Mouse (Mus musculus) lung, adult 2 months (tissue): ENCODE measurements around the gene Pate2. TPM values are rescaled to one million over a fixed set of nuclear protein-coding genes. Genes with fewer than 3 reads are reported as not detected.

ENCODE experiments used
- DNase-seq: peaks from one replicate; pipeline ENCODE4 v3.0.0; 2022
- H3K4me1 ChIP-seq: fragments of 200-500 bp; 2 replicates; pipeline ENCODE4 v1.6.1; 2011; ENCODE audit warnings: low read length; ENCODE audit not compliant: control insufficient read depth, insufficient read depth
- H3K4me3 ChIP-seq: fragments of 200-500 bp; replicated peaks from 2 replicates; pipeline ENCODE3; 2011; ENCODE audit warnings: low read depth, mild to moderate bottlenecking, control low read depth, low read length; ENCODE audit errors: extremely low read depth
- CTCF ChIP-seq: fragments of 200-500 bp; IDR thresholded peaks from 2 replicates; pipeline ENCODE4 v1.5.1; 2011; ENCODE audit warnings: mild to moderate bottlenecking, low read length, control low read depth; ENCODE audit not compliant: insufficient read depth
- POLR2A ChIP-seq: fragments of 200-500 bp; IDR thresholded peaks from 2 replicates; pipeline ENCODE4 v1.6.1; 2011; ENCODE audit warnings: low read depth, mild to moderate bottlenecking, control low read depth, low read length, borderline replicate concordance; ENCODE audit errors: extremely low read depth
- WGBS: fragments of 180-500 bp; shearing (Covaris S2); methylation state at CpG from one replicate; pipeline ENCODE4 v1.1.7; 2018; 5-methylcytosine and 5-hydroxymethylcytosine counted together
- polyA plus RNA-seq: library from polyadenylated mRNA; depleted of rRNA; stranded (reverse); fragments of >200 nt; gene quantifications from 2 replicates; pipeline ENCODE4 v1.2.3, GENCODE M21; 2012

Gene Pate2
- polyA plus RNA-seq, 1 experiment: not detected

DNA sequence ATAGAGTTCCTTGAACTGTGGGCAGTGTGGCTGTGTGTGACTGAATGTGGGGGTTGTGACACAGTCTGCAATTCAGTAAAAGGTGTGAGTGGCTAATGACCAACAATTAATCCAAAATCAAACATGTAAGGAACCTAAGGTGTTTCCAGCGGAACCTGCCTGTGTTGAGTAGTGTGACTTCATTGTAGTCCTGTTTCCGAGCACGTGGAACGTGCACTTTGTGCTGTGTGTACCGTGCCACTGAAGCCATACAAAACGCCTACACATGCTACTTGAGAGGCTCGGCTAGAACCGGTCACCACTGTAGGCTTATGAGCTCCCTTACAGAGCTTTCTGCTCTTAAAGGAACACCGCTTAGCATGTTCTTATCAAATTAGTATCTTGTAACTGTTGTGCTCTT lies 21.6 kb upstream of the Pate2 start:
- Histone ChIP-seq H3K4me1 (no peaks in the 10 kb centered on the region), H3K4me3 (no peak overlapping the region)
- DNase-seq: no peak
- TF ChIP-seq POLR2A: no peak
- TF ChIP-seq CTCF: no peak
- 73% methylated on average over 9 of the region's 9 CpGs for WGBS

DNA sequence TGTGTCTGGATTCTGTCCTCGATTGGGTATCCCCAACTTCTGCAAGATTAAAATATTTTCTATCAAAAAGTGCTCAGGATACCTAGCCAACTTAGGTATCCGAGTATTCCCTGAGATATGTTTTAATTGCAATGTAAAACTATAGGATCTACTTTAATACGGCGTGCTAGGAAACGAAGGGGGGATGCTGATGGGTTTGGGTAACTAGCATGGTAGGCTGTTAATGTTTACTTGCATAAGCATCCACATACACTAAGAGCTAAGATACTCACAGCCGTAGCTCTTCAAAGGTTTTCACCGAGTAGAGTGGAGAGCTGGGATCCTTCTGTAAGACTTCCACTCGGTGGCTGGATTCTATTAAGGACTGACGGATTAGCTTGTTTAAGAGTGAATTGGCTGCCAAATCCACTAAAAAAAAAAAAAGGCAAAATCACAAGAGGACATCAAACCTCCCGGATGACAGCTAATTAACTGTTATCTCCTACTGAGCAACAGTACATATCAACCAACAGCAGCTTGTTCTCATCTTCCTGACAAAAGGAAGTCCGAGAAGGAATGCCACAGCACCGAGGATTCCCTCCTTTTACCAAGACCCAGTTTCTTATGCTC lies 13.5 kb upstream of the Pate2 start:
- no peak for DNase-seq
- no peak overlapping the region for H3K4me3 ChIP-seq
- 57% methylated on average over 12 of the region's 12 CpGs for WGBS
- TF ChIP-seq POLR2A: no peak
- no peak for TF ChIP-seq CTCF
- H3K4me1 ChIP-seq: no peaks in the 10 kb centered on the region

DNA sequence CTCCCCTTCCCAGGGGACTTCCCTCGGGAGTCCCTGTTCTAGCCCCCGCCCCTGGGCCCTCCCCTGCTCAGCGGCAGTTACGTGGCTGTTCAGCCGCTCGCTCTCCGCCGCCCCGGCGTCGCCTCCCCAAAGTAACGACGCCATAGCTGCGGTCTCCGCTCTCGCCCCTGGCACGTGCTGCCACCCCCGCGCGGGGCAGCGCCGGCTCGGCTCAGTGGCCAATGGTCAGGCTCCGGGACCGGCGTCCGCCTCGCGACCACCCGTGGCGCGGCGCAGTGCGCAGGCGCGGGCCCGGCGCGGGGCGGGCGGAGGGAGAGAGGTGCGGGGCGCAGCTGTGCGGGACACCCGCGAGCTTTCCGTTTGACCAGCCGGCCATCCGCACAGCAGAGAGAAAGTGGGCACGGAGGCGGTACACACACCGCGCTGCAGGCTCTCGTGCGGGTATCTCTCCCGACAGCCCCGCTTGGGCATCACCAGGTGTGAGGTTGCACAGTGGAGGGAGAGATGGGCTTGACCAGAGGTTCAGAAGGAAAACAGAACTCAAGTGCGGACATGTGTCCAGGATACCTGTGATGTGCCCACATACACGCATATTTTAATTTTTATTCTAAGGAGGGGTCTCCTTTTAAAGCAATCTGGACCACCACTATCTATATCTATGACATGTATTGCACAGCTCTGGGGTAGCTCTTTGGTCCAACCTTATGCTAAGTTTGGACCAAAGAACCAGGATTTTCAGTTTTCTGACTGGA lies 11.7 kb upstream of the Pate2 start, which contains the start of the genes Ddx25 and Pus3:
Gene Ddx25 (minus strand): TSS at position 272 of the 752 bp plus-strand sequence.
Gene Pus3 (plus strand): TSS at position 339 of the 752 bp plus-strand sequence.
- H3K4me3 ChIP-seq: peak within 1 kb of the TSS; percentile 77
- TF ChIP-seq POLR2A: no peak
- no peak for TF ChIP-seq CTCF
- no peaks in the 10 kb centered on the region for H3K4me1 ChIP-seq
- DNase-seq: no peak
- WGBS: under 1% methylated on average over 58 of the region's 59 CpGs

DNA sequence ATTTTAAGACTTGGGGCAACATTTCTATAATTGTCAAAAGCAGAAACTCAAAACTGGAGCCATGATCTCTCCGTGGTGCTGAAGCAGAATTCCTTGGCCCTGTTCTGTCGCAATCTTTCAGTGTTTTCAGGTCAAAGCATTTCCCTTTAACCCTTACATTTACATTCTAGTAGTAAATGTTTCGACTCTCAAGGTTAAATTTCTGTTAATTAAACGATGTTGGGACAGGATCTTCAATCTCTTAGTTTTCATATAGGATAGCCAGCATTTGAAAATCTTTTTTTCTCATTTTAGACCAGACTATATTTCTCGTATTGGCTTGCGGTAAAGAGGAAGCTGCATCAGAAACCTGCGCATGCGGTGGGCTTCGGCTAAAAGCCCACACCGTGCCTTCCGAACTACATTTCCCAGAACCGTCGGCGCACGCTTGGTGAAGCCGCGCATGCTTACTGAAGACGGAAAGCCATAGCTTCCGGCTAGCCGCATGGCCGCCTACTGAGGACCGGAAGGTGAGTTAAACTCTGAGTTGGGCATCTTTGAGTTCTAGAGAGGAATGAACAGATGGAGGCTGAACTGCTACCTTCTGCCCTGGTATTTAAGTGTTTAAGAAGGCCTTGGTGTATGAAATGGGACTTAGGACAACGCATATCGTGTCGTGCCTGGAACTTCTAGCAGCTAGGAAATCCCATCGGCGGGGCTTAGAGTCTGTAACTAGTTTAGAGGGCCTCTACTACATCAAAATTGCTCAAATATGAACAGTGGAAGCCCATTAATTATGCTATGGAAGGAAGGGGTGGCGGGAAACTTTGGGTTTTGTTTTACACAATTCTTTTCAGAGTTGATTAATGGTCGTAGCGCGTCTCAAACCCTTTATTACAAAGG lies 10.8 kb upstream of the Pate2 start:
- peak; percentile 62 for DNase-seq
- Histone ChIP-seq H3K4me1 (no peaks in the 10 kb centered on the region), H3K4me3 (peak overlapping the region; percentile 77)
- peak; percentile 75; the same call in 1 of the 2 replicates for TF ChIP-seq POLR2A
- no peak for TF ChIP-seq CTCF
- WGBS: 1% methylated on average over 31 of the region's 31 CpGs

DNA sequence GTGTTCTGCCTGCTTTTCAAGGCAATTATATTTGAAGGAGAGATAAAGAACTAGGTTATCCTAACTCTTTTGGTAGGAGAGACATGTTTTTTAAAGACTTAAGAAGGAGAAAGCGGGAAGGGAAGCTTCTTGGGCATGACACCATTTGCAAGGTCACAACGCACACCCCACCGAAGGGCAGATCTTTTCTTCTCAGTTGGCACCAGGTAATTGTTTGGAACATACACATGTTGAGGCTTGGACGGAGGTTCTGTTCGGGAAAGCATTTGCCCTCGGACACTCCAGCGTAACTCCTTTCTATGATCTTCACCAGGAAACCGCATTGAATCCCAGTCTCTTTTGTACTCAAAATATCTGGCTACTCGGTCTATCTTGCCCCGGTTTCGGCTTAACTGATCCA lies 9.0 kb upstream of the Pate2 start:
- WGBS: 95% methylated on average over 11 of the region's 11 CpGs
- no peak overlapping the region for H3K4me3 ChIP-seq
- DNase-seq: no peak
- no peaks in the 10 kb centered on the region for H3K4me1 ChIP-seq
- TF ChIP-seq CTCF: no peak
- TF ChIP-seq POLR2A: no peak

DNA sequence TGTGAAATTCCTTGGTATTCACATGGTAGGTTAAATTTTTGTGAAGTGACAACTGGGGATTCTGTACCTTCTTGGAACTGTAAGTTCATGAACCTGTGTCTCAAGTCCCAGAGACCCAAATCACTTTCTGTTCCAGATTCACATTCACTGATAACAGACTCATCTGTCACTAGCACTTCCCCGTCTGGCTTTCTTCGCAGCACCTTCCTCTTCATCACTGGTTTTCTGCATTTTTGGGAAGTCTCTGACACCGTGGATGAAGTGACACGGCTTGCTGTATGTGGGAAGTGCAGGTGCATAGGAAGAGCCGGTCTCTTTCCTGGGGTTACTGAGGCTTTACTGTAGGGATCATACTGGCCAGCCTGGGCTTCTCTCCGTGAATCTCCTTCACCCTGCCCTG lies 8.5 kb upstream of the Pate2 start:
- no peak for DNase-seq
- TF ChIP-seq POLR2A (no peak), CTCF (no peak)
- WGBS: 76% methylated on average over 6 of the region's 6 CpGs
- Histone ChIP-seq H3K4me3 (no peak overlapping the region), H3K4me1 (no peaks in the 10 kb centered on the region)

DNA sequence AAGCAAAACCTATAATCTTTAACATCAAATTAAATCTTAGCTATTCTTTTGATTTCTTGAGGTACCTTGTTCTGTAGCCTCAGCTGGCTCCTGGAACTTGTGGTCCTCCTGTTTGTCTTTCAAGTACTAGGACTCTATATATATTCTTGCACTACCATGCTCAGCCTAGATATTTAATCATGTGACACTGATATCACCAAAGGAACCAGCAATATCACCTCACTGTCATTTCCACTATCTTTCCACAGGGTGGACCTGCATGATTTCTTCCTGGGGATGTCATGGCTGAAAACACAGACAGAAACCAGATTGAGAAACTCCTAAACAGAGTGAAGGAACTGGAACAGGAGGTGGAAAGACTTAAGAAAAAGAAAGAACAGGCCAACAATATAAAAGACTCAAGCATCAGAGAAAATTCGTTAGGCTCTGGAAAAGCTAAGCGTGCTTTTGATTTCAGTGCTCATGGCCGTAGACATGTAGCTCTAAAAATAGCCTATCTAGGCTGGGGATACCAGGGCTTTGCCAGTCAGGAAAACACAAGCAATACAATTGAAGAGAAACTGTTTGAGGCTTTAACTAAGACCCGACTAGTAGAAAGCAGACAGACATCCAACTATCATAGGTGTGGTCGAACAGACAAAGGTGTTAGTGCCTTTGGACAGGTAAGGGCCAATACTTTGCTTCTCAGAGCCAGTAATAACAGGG lies 5.4 kb upstream of the Pate2 start:
- WGBS: 83% methylated on average over 5 of the region's 5 CpGs
- no peaks in the 10 kb centered on the region for H3K4me1 ChIP-seq
- H3K4me3 ChIP-seq: no peak overlapping the region
- no peak for DNase-seq
- TF ChIP-seq POLR2A (no peak), CTCF (no peak)

DNA sequence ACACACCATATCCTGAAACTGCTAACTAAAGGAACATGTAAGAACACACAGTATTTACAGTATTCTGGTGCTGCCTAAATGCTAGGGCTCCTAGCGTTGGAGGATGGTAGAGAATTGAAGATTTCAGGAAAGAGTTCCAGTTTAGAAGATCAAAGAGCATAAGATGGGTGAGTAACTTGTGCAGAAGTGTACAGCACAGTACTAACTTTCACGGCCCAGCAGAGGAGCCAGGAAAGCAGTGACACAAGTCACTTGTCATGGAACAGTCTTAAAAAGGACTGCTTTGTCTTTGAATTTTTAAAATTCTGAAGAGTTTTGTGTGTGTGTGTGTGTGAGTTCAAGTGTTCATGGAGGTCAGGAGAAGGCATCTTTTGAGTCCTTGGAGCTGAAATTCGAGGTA lies 2.1 kb upstream of the Pate2 start:
- Histone ChIP-seq H3K4me3 (no peak overlapping the region), H3K4me1 (no peaks in the 10 kb centered on the region)
- 83% methylated on average over 3 of the region's 3 CpGs for WGBS
- DNase-seq: no peak
- TF ChIP-seq CTCF (no peak), POLR2A (no peak)

DNA sequence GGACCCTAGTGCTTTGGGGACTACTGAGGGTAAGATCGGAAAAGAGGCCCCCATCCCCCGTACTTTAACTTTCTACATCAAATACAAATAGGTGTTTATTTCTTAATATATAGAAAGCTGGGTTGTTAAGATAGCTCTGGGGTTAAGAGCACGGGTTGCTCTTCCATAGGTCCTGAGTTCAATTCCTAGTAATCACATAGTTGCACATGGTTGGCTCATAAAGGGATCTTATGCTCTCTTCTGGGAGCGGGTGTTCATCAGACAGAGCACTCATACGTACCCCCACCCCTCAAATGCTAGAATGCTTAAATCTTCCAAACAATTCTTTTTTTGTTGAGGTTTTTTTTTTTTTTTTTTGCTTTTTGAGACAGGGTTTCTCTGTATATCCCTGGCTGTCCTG lies 579 bp downstream of the Pate2 start:
- Histone ChIP-seq H3K4me1 (no peaks in the 10 kb centered on the region), H3K4me3 (no peak overlapping the region)
- TF ChIP-seq CTCF (no peak), POLR2A (no peak)
- DNase-seq: no peak
- WGBS: 10% methylated on average over 5 of the region's 5 CpGs
